Mouse (Mus musculus) heart, postnatal 14 days (tissue): ENCODE results near the gene Atg16l2. TPM values are rescaled to one million over a fixed set of nuclear protein-coding genes. Genes with fewer than 3 reads are reported as not detected.

Experiments used
- DNase-seq, 2 experiments: peaks; one replicate each; pipeline ENCODE4 v3.0.0; 2021 to 2022
- intact Hi-C: fragments of 180-260 bp; cut with DNase I; formaldehyde crosslinking; loops from one replicate; pipeline ENCODE4 v1.15.1; 2025
- long read RNA-seq, 2 experiments: library from polyadenylated mRNA; stranded (forward); transcript quantifications; one replicate each; pipeline ENCODE4 v2.0.0; 2021
- total RNA-seq, 2 experiments: library from RNA; stranded (reverse); gene quantifications; 2 replicates each; pipeline ENCODE4 v1.2.3; 2021

Atg16l2 gene
- 10 to 100 TPM; 12.4 to 13.5 TPM for total RNA-seq
- long read RNA-seq, experiment 1, full-length matches to known transcripts: 5 of 17 reads
- long read RNA-seq, experiment 1, partial matches to known transcripts: 0 of 17 reads
- long read RNA-seq, experiment 1, other reads (novel, unspliced or antisense): 12 of 17 reads
- long read RNA-seq, experiment 2, full-length matches to known transcripts: 6 of 13 reads
- long read RNA-seq, experiment 2, partial matches to known transcripts: 2 of 13 reads
- long read RNA-seq, experiment 2, other reads (novel, unspliced or antisense): 5 of 13 reads

DNA sequence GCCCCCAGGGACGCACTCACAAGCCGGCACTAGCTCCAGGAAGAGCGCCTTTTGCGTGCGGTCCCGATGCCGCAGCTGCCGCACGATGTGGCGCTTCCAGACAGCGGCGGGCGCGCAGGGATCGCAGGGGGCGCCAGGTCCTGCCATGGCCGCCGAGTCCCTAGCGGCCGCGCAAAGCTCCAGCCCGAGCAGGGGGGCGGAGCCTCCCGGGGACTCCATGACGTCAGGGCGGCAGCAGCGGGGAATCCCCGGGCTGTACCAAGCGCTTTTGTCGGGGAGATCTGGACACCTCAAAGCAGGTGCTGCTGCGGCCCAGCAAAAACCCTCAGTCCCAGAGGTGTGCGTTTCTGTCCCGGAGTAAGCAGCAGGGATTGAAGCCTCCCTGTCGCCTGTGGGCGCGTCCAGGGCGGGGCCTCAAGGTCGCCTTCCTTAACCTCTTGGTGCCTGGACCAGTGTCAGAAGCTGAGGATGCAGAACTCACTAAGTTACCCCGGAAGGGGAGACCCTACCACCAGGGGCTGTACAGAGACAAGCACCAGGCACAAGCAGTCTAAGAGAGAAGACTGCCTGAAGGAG is at the start of gene Atg16l2:
Gene Atg16l2, minus strand, starts transcription at position 371 of the 576 bp plus-strand sequence.
- intact Hi-C loops: no loop called here
- peak; percentile 93 to 95 for DNase-seq

DNA sequence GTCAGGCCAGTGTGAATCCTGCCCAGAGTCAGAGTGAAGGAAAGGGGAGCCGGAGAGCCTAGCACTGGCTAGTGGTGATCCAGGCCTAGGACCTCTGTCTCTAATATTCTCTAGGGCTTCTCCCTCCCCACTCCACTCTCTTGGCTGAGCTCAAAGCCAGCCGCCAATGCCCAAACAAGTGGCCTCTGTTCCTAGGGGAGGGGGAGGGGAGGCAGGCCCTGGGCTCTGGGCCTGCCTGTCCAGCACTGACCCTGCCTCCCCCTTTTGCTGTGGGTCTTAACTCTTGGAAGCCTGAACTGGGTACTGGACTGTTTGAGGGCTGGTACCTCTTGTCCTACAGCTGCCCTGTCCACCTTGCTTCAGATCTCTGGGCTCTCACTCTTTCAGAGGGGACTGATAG is 47.8 kb upstream of the Atg16l2 start:
- intact Hi-C loops: no loop called here
- no peak for DNase-seq

DNA sequence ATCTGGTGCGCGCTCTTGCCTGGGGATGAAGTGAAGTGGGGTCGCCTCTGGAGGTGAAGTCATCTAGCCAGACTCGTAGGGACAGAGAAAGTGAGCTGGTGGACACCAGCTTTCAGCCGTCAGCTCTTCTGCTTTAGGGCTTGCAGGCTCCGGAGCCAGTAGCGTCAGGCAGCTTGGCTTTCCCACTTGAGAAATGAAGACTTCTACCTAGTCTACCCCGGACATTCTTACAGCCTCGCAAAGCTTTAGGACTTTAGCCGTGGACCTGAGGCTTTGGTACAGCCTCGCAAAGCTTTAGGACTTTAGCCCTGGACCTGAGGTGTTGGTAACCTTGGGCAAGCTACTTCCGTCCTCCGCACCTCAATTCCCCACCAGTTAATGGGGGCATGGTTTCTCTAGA is 46.3 kb upstream of the Atg16l2 start:
- DNase-seq: no peak
- intact Hi-C loops: no loop called here

DNA sequence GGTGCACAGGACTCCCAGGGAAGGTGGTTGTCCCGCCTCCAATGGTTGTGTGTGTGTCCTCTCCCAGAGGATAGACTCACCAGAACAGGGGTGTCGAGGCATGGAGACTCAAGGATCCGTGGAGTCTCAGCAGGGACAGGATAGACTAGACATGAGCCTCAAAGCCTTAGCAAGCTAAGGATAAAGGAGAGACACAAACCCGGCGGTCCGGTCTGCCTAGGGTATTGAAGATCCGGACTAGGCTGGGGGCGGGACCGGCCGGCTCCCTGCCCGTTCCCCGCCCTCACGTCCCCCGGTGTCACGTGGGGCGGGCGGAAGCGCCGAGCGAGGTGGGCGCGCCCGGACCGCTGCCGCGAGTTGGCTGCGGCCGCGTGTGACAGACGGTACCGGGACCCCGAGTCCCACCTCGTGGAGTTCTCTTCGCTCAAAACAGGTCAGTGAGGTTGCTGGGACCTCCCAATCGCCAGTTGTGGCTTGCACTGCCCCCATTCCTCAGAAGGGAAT is 45.8 kb upstream of the Atg16l2 start, which contains the start of gene Arap1:
Gene Arap1, plus strand, starts transcription at position 301 of the 504 bp plus-strand sequence.
- peak; percentile 78 to 80 for DNase-seq
- intact Hi-C loops: no loop called here

DNA sequence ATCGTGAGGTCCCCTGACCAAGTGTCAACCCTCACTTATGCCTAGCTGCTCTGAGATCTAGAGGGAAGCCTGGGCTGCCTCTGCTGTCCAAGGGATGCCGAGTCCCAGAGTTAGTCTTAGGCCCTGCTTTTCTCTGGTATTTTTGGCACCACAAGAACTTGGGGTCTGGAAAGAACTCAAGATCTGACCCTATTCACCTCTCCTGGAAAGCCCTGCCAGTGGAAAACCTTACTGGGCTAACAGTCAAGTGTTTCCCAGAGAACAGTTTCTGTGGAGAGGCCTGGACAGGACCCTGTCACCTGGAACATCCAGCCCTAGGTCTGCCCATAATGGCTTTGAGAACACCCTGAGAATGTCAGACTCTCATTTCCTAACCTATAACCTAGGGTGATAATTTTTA is 44.9 kb upstream of the Atg16l2 start:
- intact Hi-C loops: no loop called here
- DNase-seq: no peak

DNA sequence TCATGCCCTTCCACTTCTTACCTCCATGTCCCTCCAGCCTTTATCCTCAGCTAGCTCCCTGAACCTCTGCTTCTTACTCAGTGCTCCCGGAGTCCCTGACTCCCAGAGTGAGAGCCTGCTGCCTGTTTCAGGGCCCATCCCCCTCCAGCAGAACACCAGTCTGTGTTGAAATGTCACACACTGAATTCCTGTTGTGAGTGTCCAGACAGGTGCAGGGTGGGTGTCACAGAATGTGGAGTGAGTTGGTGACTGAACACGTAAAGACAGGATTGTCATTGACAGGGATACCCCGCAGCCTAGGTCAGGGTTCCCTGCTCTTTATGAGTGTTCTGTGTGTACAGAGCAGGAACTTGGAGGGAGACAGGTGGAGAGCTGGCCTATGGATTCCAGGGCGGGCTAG is 42.8 kb upstream of the Atg16l2 start:
- no peak for DNase-seq
- intact Hi-C loops: no loop called here

DNA sequence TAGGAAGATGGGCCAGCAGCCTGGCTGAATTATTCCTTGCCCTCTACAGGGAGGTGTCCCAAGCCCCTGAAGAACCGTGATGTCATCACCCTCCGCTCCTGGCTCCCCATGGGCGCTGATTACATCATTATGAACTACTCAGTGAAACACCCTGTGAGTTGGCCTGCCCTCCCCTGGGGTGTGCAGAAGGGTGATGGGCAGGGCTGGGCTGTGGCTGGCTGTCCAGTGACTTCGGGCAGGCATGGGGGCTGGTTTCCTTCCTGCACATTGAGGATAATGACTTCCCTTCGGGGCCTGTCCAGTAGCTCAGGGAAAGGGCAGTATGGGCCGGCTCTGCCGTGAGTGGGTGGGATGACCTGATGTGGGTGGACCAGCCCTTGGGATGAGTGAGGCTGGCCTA is 41.1 kb upstream of the Atg16l2 start:
- DNase-seq: no peak
- intact Hi-C loops: no loop called here

DNA sequence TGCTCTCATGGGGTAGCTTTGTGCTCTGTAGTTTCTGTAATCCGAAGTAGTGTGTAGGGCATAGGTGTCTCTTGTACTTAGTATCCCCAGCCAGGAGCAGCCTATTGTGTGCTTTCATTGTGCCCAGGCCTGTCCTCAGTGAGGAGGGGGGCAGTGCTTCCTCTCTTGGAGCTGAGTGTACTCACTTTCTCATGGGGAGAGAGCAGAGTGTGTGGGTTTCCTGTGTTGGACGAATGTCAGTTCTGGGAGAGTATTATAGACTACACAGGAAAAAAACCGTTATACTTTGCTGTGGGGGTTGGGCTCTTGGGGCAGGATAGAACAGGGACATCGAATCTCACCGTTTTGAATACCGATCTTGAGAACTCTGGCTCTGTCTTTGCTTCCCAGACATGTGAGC is 39.4 kb upstream of the Atg16l2 start:
- no peak for DNase-seq
- intact Hi-C loops: no loop called here

DNA sequence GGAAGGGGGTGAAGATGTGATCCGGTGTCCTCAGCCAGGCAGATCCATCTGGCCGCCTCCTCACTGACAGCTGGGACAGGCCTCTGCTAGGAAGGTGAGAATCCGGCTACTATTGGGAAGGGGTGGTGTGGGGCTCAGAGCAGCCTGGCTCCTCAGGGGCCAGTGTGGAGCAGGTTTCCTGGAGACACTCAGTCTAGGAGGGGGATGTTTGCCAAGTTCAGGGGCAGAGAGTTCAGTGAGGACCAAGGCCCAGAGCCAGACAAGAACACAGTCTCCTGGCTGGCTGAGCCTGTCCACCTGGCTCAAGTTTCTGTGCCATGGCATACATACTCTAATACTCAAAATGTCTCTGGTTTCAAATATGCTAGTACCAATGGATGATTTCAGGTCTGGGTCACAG is 35.4 kb upstream of the Atg16l2 start:
- no peak for DNase-seq
- intact Hi-C loops: no loop called here

DNA sequence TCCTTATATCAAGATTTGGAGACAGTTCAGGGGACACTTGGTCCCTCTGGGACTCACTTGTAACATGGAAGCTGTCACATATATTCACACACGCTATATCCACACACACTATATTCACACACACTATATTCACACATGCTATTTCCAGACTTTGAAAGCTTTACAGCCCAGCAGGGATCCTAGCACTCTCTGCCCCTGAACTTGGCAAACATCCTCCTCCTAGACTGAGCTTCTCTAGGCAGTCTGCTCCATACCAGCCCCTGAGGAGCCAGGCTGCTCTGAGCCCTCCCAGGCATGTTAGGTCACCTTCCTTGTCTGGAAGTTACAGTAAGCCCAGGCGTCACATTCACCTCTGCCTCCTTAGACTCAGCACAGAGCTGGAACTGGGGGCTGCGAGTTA is 34.6 kb upstream of the Atg16l2 start:
- no peak for DNase-seq
- intact Hi-C loops: no loop called here

DNA sequence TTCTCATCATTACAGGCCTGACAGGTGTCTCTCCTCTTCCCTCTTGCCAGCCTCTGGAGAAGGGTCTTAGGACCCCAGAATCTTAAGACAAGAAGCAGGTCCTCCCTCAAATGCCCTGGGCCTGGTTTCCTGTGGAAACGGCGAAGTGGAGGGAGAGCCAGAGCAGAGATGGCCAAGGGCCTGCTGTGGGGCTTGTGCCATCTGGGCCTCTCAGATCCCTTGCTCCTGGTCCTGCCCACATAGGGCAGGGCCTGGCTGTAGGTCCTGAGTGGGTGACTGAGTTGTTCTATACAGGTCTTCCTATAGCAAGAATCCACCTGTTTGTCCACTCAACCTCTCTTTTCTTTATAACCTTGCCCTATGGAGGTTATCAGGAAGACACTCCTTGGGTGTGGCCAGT is 33.2 kb upstream of the Atg16l2 start:
- intact Hi-C loops: no loop called here

DNA sequence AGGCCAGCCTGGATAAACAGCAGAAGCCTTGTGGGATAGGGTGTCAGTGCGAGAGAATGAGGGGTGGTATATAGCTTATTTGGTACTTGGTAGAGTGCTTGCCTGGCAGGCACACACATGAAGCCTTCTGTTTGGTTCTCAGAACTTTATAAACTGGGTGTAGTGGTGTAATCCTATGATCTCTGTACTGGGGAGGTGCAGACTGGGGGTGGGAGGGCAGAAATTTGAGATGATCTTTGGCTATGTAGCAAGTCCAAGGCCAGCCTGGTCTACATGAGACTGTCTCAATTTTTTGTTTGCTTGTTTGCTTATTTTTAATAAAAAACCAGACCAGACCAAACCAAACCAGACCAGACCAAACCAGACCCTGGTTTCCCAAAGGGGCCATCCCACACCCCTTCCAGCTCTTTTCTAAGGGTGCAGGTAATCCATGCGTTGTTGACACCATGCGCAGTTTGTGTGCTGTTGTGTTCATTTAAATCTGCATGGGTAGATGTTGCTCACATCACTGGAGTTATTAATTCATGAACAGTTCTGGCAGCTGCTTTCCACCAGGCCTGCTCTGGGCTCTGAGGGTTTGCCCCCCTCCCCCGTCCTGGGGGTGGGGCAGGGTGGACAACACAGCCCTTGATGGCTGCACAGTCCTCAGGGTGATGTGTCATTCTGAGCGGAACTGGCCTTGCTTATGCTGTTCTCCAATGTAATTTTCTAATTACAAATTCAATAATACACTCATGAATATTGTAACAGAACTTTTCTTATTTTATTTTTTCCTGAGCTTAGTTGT is 30.2 kb upstream of the Atg16l2 start:
- intact Hi-C loops: no loop called here
- DNase-seq: no peak

More for the DNA sequence above, 33.2 kb upstream of the Atg16l2 start:
- no peak for DNase-seq

DNA sequence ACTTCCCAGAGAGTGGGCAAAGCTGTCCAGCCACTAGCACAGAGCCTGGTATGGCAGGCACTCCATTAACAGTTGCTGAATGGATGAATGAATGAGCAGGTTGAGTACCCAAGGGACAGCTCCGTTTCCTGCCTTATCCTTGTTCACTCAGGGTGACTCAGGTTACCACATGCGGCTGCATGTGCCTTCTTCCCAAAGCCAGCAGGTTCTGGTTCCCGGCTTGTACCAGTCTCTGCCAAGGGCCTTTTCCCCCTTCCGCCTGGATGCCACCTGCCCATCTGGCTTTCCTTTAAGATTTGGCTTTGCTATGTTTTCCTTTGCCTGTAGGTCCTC is 28.8 kb upstream of the Atg16l2 start:
- no peak for DNase-seq
- intact Hi-C loops: no loop called here

DNA sequence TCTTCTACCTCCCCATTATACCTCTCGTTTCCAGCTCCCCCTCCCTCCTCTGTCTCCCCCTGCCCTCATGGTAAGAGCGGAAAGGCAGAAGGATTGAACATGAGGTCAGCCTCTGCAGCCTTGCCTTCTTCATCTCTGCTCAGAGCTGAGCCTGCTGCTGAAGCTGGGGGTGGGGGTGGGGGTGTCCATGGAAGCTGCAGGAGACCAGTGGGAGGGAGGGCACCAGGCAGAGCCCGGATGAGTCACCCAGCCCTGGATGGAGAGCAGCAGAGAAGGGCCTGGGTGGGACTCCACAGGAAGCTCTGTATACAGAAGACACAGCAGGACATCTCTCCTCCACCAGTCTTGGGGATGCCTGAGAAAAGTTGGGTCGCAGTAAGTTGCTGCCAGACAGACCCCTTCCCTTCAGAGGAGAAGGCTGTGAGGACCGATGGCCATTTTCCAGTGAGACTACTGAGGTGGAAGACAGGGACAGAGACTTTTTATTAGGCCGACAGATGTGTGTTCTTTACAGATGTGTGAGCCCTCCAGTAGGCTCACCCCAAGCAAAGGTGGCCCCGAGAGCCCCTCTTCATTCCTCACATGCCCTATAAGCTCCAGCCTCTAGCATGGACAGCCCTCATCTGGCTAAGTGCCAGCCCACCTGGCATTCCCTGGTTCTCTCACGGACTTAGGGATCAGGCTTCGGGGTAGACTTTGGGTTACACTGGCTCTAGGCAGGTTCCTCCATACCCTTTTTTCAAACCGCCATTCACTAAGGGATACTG is 28.2 kb upstream of the Atg16l2 start:
- intact Hi-C loops: no loop called here
- no peak for DNase-seq

DNA sequence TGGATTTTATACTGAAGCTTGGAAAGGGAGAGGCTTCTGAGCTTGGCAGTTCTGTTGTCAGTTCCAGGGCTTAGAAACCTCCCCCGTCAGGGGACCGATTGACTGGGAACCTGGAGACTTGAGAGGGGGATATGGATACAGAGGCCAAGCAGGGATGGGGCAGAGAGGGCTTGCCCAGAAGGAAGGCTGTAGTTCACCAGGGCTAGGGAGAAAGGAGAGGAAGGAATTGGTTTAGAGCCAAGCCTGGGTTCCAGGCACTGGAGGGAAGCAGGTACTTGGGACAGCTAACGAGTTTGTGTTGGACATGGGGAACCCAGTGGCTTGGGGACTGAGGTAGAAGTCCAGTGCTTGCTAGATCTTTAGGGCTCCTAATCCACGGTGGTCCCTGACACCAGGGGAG is 27.6 kb upstream of the Atg16l2 start:
- intact Hi-C loops: no loop called here
- no peak for DNase-seq

DNA sequence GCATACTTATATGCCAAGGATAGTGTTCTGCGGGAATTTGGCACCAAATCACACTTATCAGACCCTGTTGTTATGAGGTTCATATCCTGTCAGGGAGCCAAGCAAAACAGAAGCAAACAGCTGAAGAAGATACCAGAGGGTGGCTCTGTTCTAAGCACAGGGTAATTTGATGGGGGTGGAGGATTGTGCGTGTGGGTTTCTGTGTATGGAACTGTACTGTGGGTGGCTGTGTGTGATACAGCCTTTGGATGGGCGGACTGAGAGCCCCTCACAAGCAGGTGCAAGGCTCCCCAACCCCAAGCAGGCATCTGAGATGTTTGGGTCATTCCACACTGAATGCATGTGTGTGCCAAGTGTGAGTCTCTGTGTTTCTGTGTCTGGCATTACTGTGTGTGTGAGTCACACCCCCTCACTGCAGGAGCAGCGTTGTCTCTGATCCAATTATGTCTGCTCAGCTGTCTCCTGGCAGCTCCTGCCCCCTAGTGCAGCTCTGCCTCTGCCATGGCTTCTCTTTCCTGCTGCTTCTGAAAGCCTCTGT is 26.6 kb upstream of the Atg16l2 start:
- intact Hi-C loops: no loop called here
- DNase-seq: no peak

DNA sequence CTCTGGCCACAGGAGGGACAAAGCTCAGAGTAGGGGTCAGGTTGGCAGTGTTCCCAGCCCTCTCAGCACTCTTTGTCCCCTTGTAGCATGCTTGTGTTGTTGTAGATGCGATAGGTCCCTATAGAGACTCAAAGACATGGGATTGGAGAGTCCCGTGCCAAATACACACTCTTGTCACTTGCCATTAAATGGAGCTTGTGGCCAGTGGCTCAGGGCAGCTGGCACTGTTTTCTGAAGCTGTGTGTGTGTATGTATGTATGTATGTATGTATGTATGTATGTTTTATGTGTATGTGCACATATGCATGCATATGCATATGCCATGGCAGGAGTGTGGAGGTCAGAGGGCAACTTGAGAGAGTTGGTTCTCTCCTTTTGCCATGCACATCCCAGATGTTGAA is 25.7 kb upstream of the Atg16l2 start:
- DNase-seq: no peak
- intact Hi-C loops: no loop called here

DNA sequence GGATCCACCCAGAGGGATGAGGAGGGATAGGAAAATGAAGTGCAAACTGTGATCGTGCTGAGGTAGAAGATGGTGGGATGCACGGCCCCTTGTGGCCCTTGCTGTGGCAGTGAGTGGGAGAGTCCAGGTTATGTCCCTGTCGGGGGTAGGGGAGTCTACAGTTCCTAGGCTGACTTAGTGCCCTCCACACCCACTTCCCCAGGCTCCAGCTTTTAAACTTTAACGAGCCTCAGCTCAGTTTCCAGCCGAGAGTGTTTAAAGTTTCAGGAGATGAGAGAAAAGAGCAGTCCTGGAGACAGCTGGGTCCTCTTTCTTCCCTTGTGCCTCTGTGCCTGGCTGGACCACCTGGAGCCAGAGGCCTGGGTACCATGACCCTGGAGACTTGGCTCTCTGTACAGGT is 25.2 kb upstream of the Atg16l2 start:
- no peak for DNase-seq
- intact Hi-C loops: no loop called here

DNA sequence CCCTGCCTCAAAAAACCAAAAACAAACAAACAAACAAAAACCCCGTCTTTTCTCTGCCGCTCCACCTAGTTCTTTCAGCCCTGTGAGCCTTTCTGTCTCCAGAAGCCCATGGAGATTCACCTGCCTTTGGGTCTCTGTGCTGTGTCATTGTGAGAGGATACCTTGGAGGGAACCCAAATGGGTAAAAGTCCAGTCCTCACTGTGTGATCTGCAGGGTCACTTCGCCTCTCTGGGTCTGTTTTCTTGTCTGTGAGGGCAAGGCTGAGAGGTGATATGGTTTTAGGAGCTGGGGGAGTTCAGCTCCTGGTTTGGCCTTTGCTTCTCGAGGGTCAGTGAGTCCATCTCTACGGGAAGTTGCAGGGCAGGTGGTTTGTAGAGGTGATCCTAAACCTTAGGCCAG is 24.0 kb upstream of the Atg16l2 start:
- intact Hi-C loops: no loop called here
- no peak for DNase-seq

DNA sequence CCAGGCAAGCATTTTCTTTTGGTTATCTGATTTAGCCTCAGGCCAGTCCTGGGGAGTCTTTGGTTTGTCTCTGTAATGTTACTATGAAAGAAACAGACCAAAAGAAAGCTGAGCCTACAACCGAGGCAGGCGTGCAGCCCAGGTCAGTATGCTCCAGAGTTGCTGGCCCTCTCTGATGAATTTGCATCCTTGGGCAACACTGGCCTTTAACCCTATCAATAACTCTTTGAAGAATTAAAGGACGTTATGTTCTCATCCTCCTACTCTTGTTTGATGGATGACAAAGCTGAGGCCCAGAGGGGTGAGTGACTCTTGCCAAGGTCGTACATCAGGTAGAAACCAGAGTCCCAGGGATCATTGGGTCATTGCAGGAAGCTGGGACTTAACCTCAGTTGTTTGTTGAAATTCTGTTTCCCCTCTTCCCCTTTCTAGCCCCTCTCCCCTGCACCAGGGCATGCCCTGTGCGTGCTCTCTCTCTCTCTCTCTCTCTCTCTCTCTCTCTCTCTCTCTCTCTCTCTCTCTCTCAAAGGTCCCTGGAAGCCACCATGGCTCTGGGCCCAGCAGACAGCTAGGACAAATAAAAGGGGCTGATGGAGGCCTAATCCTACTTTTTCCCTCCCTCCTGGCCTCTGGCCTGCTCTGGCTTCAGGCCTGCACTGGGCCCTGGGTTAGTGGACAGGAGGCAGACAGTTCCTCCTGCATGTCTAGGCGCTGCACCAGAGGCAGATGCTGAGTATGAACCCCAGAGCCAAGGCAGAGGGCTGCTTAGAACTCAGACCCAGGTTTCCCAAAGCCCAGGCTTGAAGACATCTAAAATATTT is 22.3 kb upstream of the Atg16l2 start:
- peak; percentile 25 to 58 for DNase-seq

More for the DNA sequence above, 22.3 kb upstream of the Atg16l2 start:
- intact Hi-C loops: no loop called here
